Mouse (Mus musculus) G1E (cell line): Measurements from ENCODE around the gene C1qb.

ENCODE experiments used
- CTCF ChIP-seq: IDR thresholded peaks from 2 replicates; pipeline ENCODE4 v1.5.1; 2012; ENCODE audit warnings: low read depth, low read length, inconsistent platforms, mixed read lengths
- GATA1 ChIP-seq: IDR thresholded peaks from 2 replicates; pipeline ENCODE4 v1.6.1; 2012; ENCODE audit warnings: borderline replicate concordance, low read length, inconsistent platforms, mixed read lengths
- POLR2AphosphoS5 ChIP-seq: IDR thresholded peaks from 2 replicates; pipeline ENCODE4 v1.6.1; 2012; ENCODE audit warnings: low read depth, low read length, inconsistent platforms; ENCODE audit not compliant: insufficient replicate concordance
- TAL1 ChIP-seq: conservative IDR thresholded peaks from 2 replicates; pipeline ENCODE4 v1.6.1; 2012; ENCODE audit warnings: low read depth, low read length, inconsistent platforms, mixed read lengths

GRCm38 (mm10) chr4:136865531-136865930, 20.5 kb downstream of the C1qb start:
- TF ChIP-seq CTCF: no peak
- TF ChIP-seq GATA1: no peak
- no peak for TF ChIP-seq POLR2AphosphoS5
- TF ChIP-seq TAL1: no peak
